Mouse (Mus musculus) neural tube, embryonic 10.5 days (tissue): ENCODE measurements around the gene Tspan17.

Source experiments
- DNase-seq: peaks from one replicate; pipeline ENCODE4 v3.0.0-alpha.2; 2017; ENCODE audit warnings: low spot score; ENCODE audit errors: extremely low spot score

The Tspan17 gene

DNA sequence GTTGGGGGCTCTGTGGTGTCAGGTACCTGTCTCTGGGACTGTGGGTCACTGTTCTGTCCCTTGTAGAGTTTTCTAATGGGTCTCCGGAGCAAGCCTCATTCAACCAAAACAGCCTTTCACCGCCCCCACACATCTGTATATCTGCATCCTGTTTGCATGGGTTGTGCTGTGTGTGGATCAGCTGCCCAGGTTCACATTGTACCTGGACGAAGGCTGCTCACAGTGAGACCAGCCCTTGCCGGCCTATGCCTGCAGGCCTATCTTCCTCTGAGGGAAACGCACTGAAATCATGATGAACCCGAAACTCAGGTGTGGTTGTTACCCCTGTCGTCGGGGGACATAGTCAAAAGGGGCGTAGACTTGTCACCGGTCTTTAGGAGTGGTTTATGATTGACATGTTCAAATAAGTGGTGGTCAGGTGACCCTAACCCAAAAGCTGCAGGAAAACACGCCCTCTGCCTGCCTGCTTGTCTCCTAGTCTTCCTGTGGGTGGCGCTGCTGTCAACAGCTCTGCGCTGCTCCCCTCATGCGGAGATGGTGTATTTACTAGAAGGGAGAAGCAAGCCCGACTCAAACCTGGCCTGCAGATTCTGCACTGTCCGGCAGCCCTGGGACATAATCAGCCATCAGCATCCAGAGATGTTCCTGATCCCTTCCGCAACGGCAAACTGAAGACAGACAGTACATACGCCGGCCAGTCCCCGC lies 16.1 kb downstream of the Tspan17 start:
- peak; percentile 49 for DNase-seq

DNA sequence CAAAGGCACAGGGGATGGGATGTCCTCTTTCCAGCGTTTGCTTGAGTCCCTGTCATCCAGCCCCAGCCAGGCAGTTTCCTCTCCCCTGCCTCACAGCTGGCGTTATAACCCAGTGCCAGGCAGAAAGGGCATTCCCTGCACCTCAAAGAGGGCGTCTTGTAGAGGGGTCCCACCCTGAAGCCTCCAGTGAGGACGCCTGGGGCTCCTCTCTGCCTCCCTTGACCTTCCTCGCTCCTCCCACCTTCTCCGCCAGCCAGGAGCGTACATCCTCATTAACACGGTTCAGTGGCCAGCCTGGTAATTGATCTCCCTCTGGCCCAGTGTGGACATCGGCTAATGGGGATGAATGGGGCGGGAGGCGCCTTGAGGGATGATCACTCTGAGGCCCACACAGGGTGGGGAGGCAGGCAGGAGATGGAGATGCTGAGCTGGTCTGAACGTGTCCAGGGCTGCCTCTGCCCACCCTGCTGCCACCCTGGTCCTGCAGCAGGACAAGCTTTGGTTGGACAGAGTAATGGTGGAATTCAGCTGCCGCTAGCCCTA lies 17.3 kb downstream of the Tspan17 start:
- DNase-seq: peak; percentile 60

DNA sequence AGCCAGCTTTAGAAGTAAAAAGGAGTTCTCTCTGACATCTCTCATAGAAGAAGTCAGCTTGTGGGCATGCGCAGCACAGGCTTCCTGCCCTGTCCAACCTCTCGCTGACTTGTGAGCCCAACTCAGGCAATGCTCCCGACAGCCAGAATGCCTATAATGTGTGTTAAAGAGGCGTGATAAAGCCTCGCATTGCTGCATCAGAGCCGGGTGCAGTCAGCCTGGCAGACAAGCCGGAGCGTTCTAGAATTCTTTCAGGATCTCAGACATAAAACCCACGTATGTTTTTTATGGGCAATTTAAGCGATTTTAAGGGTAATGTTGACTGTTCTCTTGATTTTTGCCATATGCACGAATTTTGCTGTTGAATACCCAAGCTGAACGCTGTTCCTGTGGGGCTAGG lies 18.9 kb downstream of the Tspan17 start:
- DNase-seq: no peak

DNA sequence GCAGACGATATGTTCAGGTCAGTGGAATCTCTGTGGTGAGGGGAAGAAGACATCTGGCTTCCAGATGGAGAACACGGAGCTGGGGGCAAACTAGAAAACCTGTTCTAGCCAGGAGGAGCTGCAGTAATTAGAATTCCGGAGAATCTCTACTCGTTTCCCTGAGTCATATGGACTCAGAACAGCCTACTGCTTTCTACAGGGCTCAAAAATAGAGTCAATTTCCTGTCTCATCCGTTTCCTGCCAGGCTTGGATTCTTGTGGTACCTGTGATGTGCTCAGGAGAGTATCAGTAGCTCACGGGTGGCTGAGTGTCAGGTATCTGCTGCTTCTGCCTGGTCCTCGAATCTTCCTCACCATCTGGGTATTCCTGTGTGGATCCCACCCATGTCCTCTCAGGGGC lies 22.3 kb downstream of the Tspan17 start:
- DNase-seq: no peak

DNA sequence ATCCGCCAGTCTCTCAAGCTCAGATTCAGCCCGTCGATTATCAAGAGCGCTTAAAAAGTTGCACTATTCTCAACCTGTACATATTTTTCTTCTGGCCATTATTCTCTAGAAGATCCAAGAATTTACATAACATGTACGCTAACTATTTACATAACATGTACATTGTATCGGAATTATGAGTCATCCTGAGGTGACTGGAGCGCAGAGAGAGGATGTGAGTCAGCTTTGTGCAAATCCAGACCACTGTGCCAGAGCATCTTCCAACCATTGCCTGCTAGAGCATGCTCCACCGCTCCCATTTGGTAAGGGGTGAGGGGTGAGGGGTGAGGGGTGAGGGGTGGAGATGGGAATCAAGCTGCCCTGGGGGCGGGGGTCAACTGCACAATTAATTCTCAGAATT lies 24.2 kb downstream of the Tspan17 start:
- no peak for DNase-seq

DNA sequence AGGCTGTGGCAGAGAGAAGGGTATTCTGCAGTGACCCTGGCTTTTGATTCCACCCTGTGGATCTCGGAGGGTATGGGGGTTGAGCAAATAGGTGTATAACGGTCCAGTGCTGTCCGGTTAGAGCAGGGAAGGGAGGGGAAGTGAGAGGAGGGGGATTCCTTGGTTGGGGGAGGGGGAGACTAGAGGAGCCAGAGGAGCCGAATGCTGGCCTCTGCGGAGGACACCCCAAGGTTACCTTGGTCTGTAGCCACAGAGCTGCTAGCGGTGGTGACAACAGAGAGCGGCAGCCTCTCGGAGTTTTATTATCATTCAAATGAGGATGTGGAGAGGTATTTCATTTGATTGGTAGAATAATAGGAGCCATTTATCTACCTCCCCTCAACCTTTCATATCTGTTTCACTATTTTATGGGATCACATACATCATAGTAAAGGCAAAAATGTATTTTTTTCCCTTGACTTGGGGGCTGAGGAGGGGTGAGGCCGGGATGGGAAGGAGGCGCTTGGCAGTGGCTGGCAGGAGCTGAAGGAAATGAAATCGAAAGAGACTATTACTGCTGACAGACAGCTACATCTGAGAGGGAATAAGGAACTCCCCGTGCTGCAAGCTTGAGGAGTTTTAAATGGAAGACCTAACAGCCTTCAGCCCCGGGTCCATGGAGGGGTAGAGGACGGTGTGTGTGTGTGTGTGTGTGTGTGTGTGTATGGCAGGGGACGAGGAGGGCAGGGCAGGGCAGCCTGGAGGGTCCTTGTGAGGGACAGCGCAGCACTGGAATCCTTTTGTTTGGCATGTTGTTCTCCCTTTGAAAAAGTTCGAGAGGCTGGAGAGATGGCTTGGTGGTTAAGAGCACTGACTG lies 29.4 kb downstream of the Tspan17 start:
- no peak for DNase-seq

DNA sequence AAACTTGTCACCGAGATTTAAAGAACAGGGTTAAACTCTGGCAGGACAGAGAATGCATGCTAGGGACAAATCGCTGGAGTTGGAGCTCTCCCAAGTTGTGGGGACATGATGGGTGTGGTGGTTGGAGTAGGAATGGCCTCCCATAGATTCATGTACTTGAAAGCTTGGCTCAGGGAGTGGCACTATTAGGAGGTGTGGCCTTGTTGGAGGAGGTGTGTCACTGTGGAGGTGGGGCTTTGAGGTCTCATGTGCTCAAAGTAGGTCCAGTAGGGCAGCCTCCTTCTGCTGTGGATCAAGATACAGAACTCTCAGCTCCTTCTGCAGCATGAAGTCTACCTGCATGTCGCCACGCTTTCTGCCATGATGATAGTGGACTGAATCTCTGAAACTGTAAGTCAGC lies 31.9 kb downstream of the Tspan17 start:
- DNase-seq: no peak

DNA sequence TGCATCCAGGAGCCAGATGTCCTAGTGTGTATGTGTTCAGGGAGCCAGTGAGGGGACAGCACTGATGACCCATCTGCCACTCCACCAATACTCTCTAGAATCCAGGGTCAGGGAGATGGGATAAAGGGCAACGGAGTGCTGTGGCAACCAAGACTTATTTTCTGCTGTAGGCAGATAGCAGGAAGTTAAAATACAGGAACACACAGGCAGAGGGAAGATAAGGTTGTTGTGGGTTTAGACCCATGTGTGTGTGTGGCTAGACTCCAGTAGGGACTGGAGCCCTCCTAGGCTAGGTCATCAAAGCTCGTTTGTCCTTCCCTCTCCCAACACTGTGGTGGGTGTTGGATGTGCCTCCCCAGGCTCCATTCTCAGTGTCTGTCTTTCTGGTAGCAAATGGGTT lies 32.8 kb downstream of the Tspan17 start:
- DNase-seq: no peak

DNA sequence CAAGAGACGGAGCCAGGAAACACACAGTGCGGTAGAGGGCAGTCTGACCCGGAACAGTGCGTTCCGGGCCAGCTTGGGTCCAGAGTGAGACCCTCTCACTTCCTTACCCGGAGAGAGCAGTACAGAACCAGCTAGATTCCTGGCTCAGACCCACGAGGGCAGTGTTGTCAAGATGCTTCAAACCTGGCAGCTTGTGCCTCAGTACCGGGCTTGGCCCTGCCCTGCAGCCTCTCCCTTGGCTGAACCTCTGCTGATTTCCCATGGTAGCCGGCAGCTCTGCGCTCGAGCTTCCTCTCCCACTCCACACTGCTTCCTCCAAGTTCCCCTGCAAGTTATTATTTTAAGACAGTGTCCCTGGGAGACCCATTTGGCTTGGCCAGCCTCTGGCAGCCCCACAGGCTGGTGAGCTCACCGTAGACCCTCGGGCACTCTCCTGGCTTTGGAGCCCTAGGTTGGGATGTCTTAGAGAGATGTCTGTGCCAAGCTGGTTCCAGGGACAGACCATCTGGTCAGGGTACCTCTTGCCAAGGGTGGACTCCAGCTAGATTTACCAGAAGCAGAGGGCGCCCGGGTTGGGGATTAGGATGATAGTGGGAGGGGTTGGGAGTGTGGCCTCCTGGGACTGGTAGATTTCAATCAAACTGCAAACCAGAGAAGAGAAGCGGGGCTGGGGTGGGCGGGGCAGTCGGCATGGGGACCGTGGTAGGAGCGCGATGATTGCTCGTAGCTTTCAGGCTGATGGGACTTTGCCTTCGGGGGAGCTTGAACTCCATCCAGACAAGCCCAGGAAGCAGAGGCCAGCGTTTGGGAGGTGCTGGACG lies 35.1 kb downstream of the Tspan17 start:
- DNase-seq: peak; percentile 35

DNA sequence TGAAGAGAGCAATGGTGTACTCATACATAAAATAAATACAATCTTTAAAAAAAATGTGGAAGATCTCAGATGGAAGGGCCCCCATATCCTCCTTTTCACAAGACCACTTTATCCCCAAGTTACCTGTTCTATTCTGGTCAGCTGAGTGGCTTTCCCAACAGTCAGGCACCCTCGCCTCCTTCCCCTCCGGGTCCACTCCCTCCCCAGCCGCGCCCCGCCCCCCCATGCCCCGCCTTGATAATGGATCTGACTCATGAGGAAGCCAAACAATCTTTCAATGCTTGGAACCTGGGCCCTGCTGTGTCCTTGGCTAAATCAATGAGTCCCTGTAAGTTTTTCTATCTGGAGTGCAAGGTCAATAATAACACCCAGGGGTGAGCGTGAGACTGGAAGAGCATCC lies 38.8 kb downstream of the Tspan17 start:
- DNase-seq: no peak

DNA sequence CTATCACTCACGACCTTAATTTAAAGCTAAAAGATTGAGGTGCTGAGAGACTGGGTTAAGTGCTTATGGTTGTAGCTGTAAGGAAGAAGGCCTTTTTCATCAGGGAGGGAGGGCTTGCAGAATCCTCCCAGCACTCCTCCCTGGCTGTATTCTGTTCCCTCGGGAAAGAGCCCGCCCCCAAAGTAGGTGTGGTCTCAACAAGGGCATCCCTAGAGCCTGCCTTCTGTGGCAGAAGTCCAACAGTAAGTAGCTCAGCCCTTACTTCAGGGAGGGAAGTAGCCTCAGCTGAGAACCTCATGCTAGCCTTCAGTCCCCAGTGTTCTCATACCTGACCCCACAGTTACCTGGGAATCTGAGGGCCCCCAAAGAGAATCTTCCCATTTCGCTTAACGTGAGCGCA lies 39.3 kb downstream of the Tspan17 start:
- no peak for DNase-seq

DNA sequence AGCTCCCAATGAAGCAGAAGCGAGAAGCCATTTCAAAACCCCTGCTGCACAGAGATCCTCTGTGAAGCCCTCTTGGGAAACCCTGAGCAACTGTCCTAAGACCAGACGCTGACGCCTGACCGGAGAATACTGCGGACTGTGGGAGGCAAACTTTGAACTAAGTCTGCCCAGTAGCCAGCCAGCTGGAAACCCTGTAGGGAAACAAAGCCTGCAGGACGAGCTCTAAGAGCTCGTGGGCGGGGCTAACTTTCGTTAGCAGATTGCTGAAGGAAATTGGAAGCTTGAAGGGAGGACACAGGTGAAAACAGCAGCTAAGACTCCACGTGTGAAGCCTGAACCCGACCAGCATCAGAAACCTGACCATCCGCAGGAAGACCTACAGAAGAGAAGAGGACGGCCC lies 40.3 kb downstream of the Tspan17 start:
- no peak for DNase-seq

DNA sequence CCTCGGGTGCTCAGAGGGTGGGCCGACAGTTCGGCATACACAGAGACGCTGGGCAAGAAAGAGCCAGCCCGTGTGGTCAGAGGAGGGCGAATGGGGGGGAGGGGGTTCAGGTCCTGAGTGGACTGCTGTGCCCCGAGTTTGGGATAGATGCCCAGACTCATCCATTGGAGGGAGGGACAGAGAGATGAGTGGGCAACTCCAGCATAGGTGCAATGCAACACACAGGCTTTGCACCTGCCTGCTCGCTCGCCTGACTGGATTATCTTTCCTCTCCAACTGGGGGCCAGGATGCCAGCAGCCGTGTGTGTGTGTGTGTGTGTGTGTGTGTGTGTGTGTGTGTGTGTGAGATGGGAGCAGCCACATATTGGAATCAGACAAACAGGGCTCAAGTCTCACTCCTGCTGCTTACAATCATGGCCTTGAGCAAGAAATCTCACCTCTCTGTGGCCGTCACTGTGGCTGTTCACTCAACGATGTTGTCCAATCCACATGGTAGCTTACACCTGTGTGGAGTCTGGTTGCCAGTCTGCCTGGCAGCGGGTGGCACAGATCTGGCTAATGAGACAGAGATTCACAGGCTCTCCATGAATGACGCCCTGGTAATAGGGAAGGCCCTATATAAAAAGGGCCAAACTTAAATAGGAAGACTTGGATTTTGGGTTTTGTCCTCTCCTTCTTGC lies 47.3 kb downstream of the Tspan17 start:
- DNase-seq: no peak

DNA sequence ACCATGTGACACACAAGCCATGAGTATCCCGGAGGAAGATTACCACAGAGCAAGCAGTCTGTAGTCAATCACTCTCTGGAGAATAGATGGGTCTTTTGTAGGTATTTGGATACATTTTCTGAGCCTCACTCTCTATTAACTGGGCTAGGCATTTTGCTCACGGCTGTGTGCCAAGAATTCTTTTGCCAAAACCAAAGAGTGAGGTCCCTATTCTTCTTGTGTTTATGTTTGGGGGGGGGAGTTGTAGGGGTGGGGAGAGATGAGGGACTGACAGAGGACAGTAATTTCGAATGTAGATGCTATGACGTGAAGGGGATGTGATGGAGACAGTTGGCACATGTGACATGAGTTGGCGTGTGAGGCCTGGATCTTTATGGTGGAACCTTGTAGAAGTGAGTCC lies 47.9 kb downstream of the Tspan17 start:
- no peak for DNase-seq

DNA sequence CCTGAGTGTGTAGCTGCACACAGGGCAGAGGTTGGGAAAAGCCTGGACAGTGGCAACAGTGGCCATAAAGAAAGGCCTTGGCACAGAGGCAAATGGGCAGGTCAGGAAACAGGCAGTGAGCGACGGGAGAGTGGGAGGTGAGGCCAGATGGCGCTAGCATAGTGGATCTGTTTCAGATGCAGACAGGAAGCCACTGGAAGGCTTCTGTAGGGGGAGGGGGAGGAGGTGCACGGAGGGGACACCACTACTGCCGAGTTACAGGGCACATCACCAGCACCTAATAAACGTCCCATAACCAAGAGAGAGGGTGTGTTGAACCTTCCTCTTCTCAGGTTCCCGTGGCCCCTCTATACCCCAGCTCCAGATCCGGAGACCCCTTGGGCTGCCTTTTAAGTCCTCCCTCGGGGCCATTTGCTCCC lies 48.3 kb downstream of the Tspan17 start:
- peak; percentile 27 for DNase-seq

DNA sequence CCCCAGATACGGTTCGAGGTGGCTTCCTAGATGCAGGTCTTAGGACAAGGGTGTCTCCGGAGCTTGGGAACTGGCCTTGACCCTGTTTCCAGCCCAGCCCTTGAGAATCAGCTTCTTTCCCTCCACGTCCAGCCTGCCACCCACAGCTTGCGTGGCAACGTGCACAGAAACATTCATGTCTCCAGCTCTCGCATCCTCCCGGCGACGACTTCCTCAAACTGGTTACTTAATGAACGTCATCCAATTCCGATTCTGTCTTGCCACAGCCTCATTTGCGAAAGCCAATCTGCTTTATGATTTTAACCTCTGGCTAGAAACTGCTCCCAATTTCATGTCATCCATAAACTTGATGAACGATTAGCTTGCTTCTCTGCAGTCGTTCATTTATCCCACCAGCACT lies 49.4 kb downstream of the Tspan17 start:
- DNase-seq: no peak

DNA sequence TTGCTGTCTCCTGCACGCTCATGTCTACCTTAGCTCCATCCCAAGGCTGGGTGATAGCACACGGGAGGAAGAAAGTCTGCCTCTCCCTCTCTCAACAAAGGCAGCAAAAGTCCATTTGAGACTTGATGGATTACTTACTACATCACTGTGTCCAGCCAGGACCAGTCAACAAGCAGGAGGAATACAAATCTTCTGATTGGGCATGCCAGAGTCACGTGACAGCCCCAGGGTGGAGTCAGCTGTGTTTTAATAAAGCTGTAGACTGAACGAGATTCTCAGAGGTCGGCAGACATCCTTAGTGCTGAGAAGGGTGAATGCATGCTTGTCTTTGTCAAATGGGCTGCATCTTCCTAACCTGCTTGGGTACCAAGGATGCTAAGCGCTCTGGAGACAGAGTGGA lies 50.0 kb downstream of the Tspan17 start:
- no peak for DNase-seq

DNA sequence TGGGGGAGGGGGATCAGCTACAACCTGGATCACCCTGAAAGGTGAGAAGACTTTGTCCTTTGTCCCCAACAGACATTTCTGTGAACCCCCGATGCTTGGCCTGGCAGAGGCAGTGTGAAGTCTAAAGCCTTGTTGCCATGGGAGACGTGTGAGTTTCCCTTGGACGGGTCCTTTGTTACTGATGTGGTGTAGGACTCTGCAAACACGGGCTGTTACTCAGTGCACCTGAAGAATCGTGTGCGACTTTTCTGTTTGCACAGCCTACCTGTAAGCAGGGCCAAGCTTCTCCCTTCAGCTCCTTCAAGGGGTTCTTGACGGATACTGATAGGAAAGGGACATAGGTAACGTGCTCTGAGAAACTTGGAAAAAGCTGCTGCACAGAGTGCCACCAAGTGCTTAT lies 55.4 kb downstream of the Tspan17 start:
- no peak for DNase-seq
